Mouse (Mus musculus) spleen, adult 2 months (tissue): Measurements from ENCODE around the gene Usp7.

Experiments used
- CTCF ChIP-seq: fragments of 200-500 bp; IDR thresholded peaks from 2 replicates; pipeline ENCODE4 v1.5.1; 2011; ENCODE audit warnings: mild to moderate bottlenecking, inconsistent platforms; ENCODE audit not compliant: insufficient read depth, insufficient read length, insufficient replicate concordance; ENCODE audit errors: extremely low read depth
- POLR2A ChIP-seq: fragments of 200-500 bp; IDR thresholded peaks from 2 replicates; pipeline ENCODE4 v1.6.1; 2011; ENCODE audit warnings: low read depth, low read length, inconsistent platforms

GRCm38 (mm10) chr16:8748904-8749303 lies 43.2 kb downstream of the Usp7 start:
- no peak for TF ChIP-seq CTCF
- TF ChIP-seq POLR2A, result no peak
